Mouse (Mus musculus) lung, embryonic 14.5 days (tissue): ENCODE results near the gene Brd4. TPM values are rescaled to one million over a fixed set of nuclear protein-coding genes. Genes with fewer than 3 reads are reported as not detected.

ENCODE experiments used
- ATAC-seq: fragments of 200-750 bp; cut with Nextera tagmentation; 2 replicates; pipeline ENCODE4 v1.8.0; 2017; ENCODE audit warnings: mild to moderate bottlenecking, moderate TSS enrichment, moderate library complexity; ENCODE audit not compliant: insufficient read depth
- DNase-seq: peaks from one replicate; pipeline ENCODE4 v3.0.0-alpha.2; 2015
- H3K27ac ChIP-seq: fragments of 300-500 bp; sonication (generic); 2 replicates; pipeline ENCODE4 v1.5.1; 2014; ENCODE audit warnings: low read depth, mild to moderate bottlenecking, moderate library complexity
- H3K27me3 ChIP-seq: fragments of 300-500 bp; sonication (generic); 2 replicates; pipeline ENCODE4 v1.6.1; 2014; ENCODE audit warnings: low read length, control low read depth; ENCODE audit not compliant: insufficient read depth
- H3K36me3 ChIP-seq: fragments of 300-500 bp; sonication (generic); 2 replicates; pipeline ENCODE4 v1.6.1; 2014; ENCODE audit warnings: control low read depth; ENCODE audit not compliant: insufficient read depth
- H3K4me1 ChIP-seq: fragments of 300-500 bp; sonication (generic); 2 replicates; pipeline ENCODE4 v1.6.1; 2014; ENCODE audit warnings: antibody characterized with exemption, control low read depth; ENCODE audit not compliant: insufficient read depth
- H3K4me2 ChIP-seq: fragments of 300-500 bp; sonication (generic); 2 replicates; pipeline ENCODE4 v1.6.1; 2014; ENCODE audit warnings: mild to moderate bottlenecking
- H3K4me3 ChIP-seq: fragments of 300-500 bp; sonication (generic); 2 replicates; pipeline ENCODE4 v1.5.1; 2014; ENCODE audit warnings: low read depth, low read length
- H3K9ac ChIP-seq: fragments of 300-500 bp; sonication (generic); 2 replicates; pipeline ENCODE4 v1.6.1; 2014
- H3K9me3 ChIP-seq: fragments of 300-500 bp; sonication (generic); 2 replicates; pipeline ENCODE4 v1.6.1; 2016; ENCODE audit warnings: low read depth, low read length, control low read depth
- CTCF ChIP-seq: IDR thresholded peaks from 2 replicates; pipeline ENCODE4 v1.5.1; 2016; ENCODE audit warnings: antibody characterized with exemption, low read depth
- WGBS: fragments of 180-500 bp; shearing (Covaris S2); extraction: QIAGEN DNeasy Blood & Tissue Kit; methylation state at CpG from one replicate; pipeline ENCODE4 v1.1.7; 2014; 5-methylcytosine and 5-hydroxymethylcytosine counted together
- polyA plus RNA-seq: library from polyadenylated mRNA; unstranded; fragments of >200 nt; fragmentation: Nextera tagmentation; extraction: Ambion mirVana; gene quantifications from 2 replicates; pipeline ENCODE4 v1.2.1, GENCODE M21; 2014

Gene Brd4
- polyA plus RNA-seq, 1 experiment from 2014 or later, result 114 TPM

GRCm38 (mm10) chr17:32256896-32257295, 27.6 kb downstream of the Brd4 start:
- Histone ChIP-seq H3K9me3 (no peaks in the 10 kb centered on the region), H3K27ac (no peak overlapping the region), H3K4me3 (no peak overlapping the region), H3K9ac (no peak overlapping the region), H3K36me3 (no peaks in the 10 kb centered on the region), H3K4me1 (no peaks in the 10 kb centered on the region), H3K27me3 (no peaks in the 10 kb centered on the region), H3K4me2 (no peak overlapping the region)
- TF ChIP-seq CTCF, result no peak
- whole genome bisulfite sequencing, result 81% methylated on average over 2 of the region's 2 CpGs
- ATAC-seq (no peak), DNase-seq (no peak)

- DNase-seq (no peak), ATAC-seq (no peak)
- no peak overlapping the region for H3K4me2 ChIP-seq
- no peak overlapping the region for H3K27ac ChIP-seq
- no peak for TF ChIP-seq CTCF
- no peak overlapping the region for H3K9ac ChIP-seq
- H3K36me3 ChIP-seq, result peaks cover 4% of the 10 kb centered on the region; the same call in 1 of the 2 replicates
- no peaks in the 10 kb centered on the region for H3K4me1 ChIP-seq
- no peaks in the 10 kb centered on the region for H3K27me3 ChIP-seq
- H3K4me3 ChIP-seq, result no peak overlapping the region
- H3K9me3 ChIP-seq, result no peaks in the 10 kb centered on the region
- WGBS, result 92% methylated on average over 2 of the region's 2 CpGs
Measured at GRCm38 (mm10) chr17:32253261-32253660, 31.3 kb downstream of the Brd4 start.

- Histone ChIP-seq H3K4me2 (no peak overlapping the region), H3K27ac (no peak overlapping the region), H3K36me3 (peaks cover 4% of the 10 kb centered on the region; the same call in 1 of the 2 replicates), H3K27me3 (no peaks in the 10 kb centered on the region), H3K9ac (no peak overlapping the region), H3K4me3 (no peak overlapping the region), H3K4me1 (no peaks in the 10 kb centered on the region), H3K9me3 (no peaks in the 10 kb centered on the region)
- TF ChIP-seq CTCF, result no peak
- 73% methylated on average over 2 of the region's 2 CpGs for WGBS
- ATAC-seq (no peak), DNase-seq (peak; percentile 19)
Measured at GRCm38 (mm10) chr17:32251827-32252470, 32.6 kb downstream of the Brd4 start.

DNA sequence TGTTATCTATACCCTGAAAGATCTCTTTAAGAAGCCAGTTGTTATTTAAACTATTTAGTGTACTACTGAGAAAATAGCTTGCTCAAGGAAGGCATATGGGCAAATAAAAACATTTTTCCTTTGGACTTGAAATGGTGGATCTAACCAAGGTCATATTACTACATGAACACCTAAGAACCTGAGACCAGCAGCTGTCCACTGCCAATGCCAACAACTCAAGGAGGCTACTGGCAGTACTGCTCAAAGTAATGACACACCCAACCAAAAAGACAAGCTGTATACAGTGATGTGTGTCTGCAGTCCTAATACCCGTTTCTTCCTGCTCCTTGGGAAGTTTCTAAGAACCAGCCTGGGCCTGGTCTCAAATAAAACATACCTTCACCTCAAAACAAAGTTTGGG, 34.5 kb downstream of the Brd4 start:
- Histone ChIP-seq H3K9me3 (no peaks in the 10 kb centered on the region), H3K4me2 (no peak overlapping the region), H3K9ac (no peak overlapping the region), H3K36me3 (peaks cover 4% of the 10 kb centered on the region; the same call in 1 of the 2 replicates), H3K4me1 (no peaks in the 10 kb centered on the region), H3K4me3 (no peak overlapping the region), H3K27me3 (no peaks in the 10 kb centered on the region), H3K27ac (no peak overlapping the region)
- TF ChIP-seq CTCF, result no peak
- ATAC-seq (no peak), DNase-seq (no peak)
- WGBS, result 92% methylated on average over 1 of the region's 1 CpGs

GRCm38 (mm10) chr17:32248192-32248591, 36.3 kb downstream of the Brd4 start:
- H3K27me3 ChIP-seq, result no peaks in the 10 kb centered on the region
- DNase-seq (no peak), ATAC-seq (no peak)
- H3K36me3 ChIP-seq, result peaks cover 4% of the 10 kb centered on the region; the same call in 1 of the 2 replicates
- TF ChIP-seq CTCF, result no peak
- H3K27ac ChIP-seq, result no peak overlapping the region
- H3K4me2 ChIP-seq, result no peak overlapping the region
- no peaks in the 10 kb centered on the region for H3K4me1 ChIP-seq
- H3K4me3 ChIP-seq, result no peak overlapping the region
- 100% methylated on average over 1 of the region's 1 CpGs for WGBS
- no peaks in the 10 kb centered on the region for H3K9me3 ChIP-seq
- no peak overlapping the region for H3K9ac ChIP-seq

DNA sequence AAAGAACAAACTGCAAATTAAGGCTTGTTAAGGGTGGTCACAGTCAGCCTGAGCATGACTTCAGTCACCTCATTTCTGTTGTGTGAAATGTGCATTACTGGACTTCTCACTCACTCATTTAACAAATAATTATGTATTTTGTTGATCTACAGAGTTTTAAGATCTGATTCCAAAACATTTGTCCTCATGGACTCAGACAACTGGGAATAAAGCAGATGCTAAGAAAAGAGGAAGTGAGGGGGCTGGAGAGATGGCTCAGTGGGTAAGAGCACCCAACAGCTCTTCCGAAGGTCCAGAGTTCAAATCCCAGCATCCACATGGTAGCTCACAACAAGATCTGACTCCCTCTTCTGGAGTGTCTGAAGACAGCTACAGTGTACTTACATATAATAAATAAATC, 36.9 kb downstream of the Brd4 start:
- no peaks in the 10 kb centered on the region for H3K4me1 ChIP-seq
- WGBS, result 100% methylated on average over 1 of the region's 1 CpGs
- peaks cover 4% of the 10 kb centered on the region; the same call in 1 of the 2 replicates for H3K36me3 ChIP-seq
- no peak overlapping the region for H3K4me2 ChIP-seq
- no peak overlapping the region for H3K9ac ChIP-seq
- H3K27ac ChIP-seq, result no peak overlapping the region
- no peak overlapping the region for H3K4me3 ChIP-seq
- TF ChIP-seq CTCF, result no peak
- DNase-seq (peak; percentile 51), ATAC-seq (no peak; the same call in 1 of the 2 replicates)
- no peaks in the 10 kb centered on the region for H3K9me3 ChIP-seq
- no peaks in the 10 kb centered on the region for H3K27me3 ChIP-seq

GRCm38 (mm10) chr17:32246117-32246516, 38.4 kb downstream of the Brd4 start:
- peaks cover 4% of the 10 kb centered on the region; the same call in 1 of the 2 replicates for H3K36me3 ChIP-seq
- no peak for ATAC-seq
- H3K9me3 ChIP-seq, result no peaks in the 10 kb centered on the region
- no peak overlapping the region for H3K4me3 ChIP-seq
- 49% methylated on average over 5 of the region's 5 CpGs for WGBS
- no peaks in the 10 kb centered on the region for H3K27me3 ChIP-seq
- no peak for DNase-seq
- no peak overlapping the region for H3K9ac ChIP-seq
- no peaks in the 10 kb centered on the region for H3K4me1 ChIP-seq
- H3K4me2 ChIP-seq, result no peak overlapping the region
- TF ChIP-seq CTCF, result no peak
- no peak overlapping the region for H3K27ac ChIP-seq
